Mouse (Mus musculus): ENCODE measurements around the gene Wfdc10.

Gene Wfdc10

GRCm38 (mm10) chr2:164655858-164656257 is at the start of gene Wfdc10:
TSS of gene Wfdc10 (plus strand) at chr2:164656046.
- DNase-seq, result no peak

GRCm38 (mm10) chr2:164608781-164609180 is 47.1 kb upstream of the Wfdc10 start:
- peak; percentile 68 for DNase-seq

GRCm38 (mm10) chr2:164613471-164613870 is 42.4 kb upstream of the Wfdc10 start, which contains the start of the genes Wfdc6b and Wfdc8:
TSS of gene Wfdc6b (plus strand) at chr2:164613522.
TSS of gene Wfdc8 (minus strand) at chr2:164613626.
- DNase-seq, result peak; percentile 97

GRCm38 (mm10) chr2:164615386-164615785 is 40.5 kb upstream of the Wfdc10 start:
- DNase-seq, result peak; percentile 73

GRCm38 (mm10) chr2:164619050-164619449 is 36.8 kb upstream of the Wfdc10 start:
- DNase-seq, result peak; percentile 55

- DNase-seq, result peak; percentile 8
Measured at GRCm38 (mm10) chr2:164621775-164622174, 34.1 kb upstream of the Wfdc10 start.

- DNase-seq, result peak; percentile 27
Measured at GRCm38 (mm10) chr2:164635266-164635665, 20.6 kb upstream of the Wfdc10 start.

- DNase-seq, result no peak
Measured at GRCm38 (mm10) chr2:164638696-164639095, 17.1 kb upstream of the Wfdc10 start, which contains the start of gene Wfdc16. TSS of gene Wfdc16 (minus strand) at chr2:164638796.

GRCm38 (mm10) chr2:164641129-164641528 is 14.7 kb upstream of the Wfdc10 start:
- peak; percentile 91 for DNase-seq

GRCm38 (mm10) chr2:164641881-164642673 is 13.8 kb upstream of the Wfdc10 start:
- peak; percentile 66 for DNase-seq

GRCm38 (mm10) chr2:164656483-164656882 is 637 bp downstream of the Wfdc10 start, which contains the start of gene Wfdc9:
TSS of gene Wfdc9 (minus strand) at chr2:164656583.
- peak; percentile 73 for DNase-seq

GRCm38 (mm10) chr2:164664851-164665250 is 9.0 kb downstream of the Wfdc10 start:
- no peak for DNase-seq

- DNase-seq, result peak; percentile 51
Measured at GRCm38 (mm10) chr2:164670261-164670660, 14.4 kb downstream of the Wfdc10 start.

GRCm38 (mm10) chr2:164670938-164671337 is 15.1 kb downstream of the Wfdc10 start:
- DNase-seq, result peak; percentile 30

GRCm38 (mm10) chr2:164673987-164674386 is 18.1 kb downstream of the Wfdc10 start, which contains the start of gene Wfdc11:
TSS of gene Wfdc11 (minus strand) at chr2:164674087.
- peak; percentile 45 for DNase-seq

- peak; percentile 58 for DNase-seq
Measured at GRCm38 (mm10) chr2:164676103-164676502, 20.3 kb downstream of the Wfdc10 start.

GRCm38 (mm10) chr2:164676916-164677685 is 21.3 kb downstream of the Wfdc10 start:
- DNase-seq, result peak; percentile 66

GRCm38 (mm10) chr2:164678848-164679625 is 23.2 kb downstream of the Wfdc10 start:
- peak; percentile 95 for DNase-seq

- peak; percentile 75 for DNase-seq
Measured at GRCm38 (mm10) chr2:164679906-164680305, 24.1 kb downstream of the Wfdc10 start.

- DNase-seq, result peak; percentile 30
Measured at GRCm38 (mm10) chr2:164684807-164685206, 29.0 kb downstream of the Wfdc10 start, which contains the start of gene Wfdc13. TSS of gene Wfdc13 (plus strand) at chr2:164685107.

GRCm38 (mm10) chr2:164698201-164698600 is 42.4 kb downstream of the Wfdc10 start, which contains the start of gene Spint4:
TSS of gene Spint4 (plus strand) at chr2:164698501.
- peak; percentile 62 for DNase-seq

GRCm38 (mm10) chr2:164700959-164701358 is 45.1 kb downstream of the Wfdc10 start:
- peak; percentile 41 for DNase-seq

Data from heart, adult 11 months (tissue).